Mouse (Mus musculus) CD4-positive, CD25-positive, alpha-beta regulatory T cell, adult 2 months (primary cell): ENCODE data around the gene Tmem121.
A peak's percentile ranks its signal among the peaks of the same experiment; 100 is the strongest.
"Not testable (repeated sequence)": the region's sequence is repeated elsewhere in the genome, so short reads cannot be mapped to it uniquely, and the experiment has no call there.

Experiments
- DNase-seq: peaks from one replicate; pipeline ENCODE4 v3.0.0-alpha.2; 2012; ENCODE audit warnings: low read depth, low spot score

The Tmem121 gene

GRCm38 (mm10) chr12:113187011-113187375 is 1.3 kb downstream of the Tmem121 start:
- DNase-seq: no peak

GRCm38 (mm10) chr12:113187584-113188295 is 2.0 kb downstream of the Tmem121 start:
- peak; percentile 87 for DNase-seq

DNA sequence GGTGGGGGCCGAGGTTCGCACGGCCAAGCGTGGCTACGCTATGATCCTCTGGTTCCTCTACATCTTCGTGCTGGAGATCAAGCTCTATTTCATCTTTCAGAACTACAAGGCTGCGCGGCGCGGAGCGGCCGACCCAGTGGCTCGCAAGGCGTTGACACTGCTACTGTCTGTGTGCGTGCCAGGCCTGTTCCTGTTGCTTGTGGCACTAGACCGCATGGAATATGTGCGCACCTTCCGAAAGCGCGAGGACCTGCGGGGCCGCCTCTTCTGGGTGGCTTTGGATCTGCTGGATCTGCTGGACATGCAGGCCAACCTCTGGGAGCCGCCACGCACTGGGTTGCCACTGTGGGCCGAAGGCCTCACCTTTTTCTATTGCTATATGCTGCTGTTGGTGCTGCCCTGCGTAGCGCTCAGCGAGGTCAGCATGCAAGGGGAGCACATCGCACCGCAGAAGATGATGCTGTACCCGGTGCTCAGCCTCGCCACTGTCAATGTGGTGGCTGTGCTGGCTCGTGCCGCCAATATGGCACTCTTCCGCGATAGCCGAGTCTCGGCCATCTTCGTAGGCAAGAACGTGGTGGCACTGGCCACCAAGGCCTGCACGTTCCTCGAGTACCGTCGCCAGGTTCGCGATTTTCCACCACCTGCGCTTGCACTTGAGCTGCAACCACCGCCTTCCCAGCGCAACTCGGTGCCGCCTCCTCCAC is 2.8 kb downstream of the Tmem121 start:
- no peak for DNase-seq

DNA sequence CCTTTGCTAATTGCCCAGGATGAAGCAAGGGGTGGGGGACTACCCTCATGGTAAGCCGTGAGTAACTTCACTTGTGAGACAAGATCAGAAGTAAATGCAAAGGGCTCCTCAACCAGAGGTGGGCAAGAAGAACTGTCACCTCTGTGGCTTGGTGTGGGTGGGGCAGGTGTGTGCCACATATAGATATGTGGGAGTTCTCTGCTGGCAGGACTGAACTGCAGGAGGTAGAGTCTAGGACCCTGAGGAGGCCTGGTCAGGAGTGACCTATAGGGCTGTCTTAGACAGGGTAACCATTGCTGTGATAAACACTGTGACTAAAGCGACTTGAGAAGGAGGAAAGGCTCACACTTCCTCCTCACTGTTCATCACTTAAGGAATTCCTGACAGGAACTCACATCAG is 7.7 kb downstream of the Tmem121 start:
- no peak for DNase-seq

- DNase-seq: not testable (repeated sequence)
These were observed 13.4 kb downstream of the Tmem121 start for GRCm38 (mm10) chr12:113199132-113199531.

DNA sequence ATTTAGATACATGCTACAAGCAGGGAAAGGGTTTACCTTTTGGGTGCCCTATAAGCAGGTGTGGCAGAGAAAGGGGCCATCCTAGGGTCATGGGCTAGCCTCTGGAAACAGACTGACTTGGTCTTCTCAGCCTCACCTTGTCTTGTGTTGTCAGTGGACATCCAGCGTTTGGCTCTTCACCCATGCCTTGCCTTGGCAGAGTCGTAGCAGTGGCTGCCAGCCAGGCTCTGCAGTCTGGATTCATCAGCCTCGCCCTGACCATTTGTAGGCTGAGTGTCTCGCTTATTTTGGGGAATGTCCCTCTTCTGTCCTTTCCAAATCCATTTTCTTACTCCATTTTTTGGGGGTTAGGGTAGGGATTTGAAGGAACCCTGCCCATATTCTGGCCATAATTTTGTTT is 15.6 kb downstream of the Tmem121 start:
- no peak for DNase-seq

DNA sequence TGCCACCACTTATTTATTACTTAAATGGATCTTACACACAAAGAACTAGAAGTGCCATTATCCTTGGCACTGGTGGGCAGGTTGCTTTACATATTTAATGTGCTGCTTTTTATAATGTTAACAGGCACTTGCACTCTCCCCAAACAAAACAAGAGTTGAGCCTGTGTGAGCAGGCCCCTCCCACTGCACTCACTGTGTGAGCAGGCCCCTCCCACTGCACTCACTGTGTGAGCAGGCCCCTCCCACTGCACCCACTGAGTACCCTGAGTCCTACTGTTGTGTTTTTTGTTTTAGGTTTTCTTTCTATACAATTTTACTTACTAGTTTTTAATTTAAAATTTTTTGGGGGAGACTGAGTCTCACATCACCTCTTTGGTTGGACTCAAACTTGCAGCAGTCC is 16.3 kb downstream of the Tmem121 start:
- DNase-seq: no peak

DNA sequence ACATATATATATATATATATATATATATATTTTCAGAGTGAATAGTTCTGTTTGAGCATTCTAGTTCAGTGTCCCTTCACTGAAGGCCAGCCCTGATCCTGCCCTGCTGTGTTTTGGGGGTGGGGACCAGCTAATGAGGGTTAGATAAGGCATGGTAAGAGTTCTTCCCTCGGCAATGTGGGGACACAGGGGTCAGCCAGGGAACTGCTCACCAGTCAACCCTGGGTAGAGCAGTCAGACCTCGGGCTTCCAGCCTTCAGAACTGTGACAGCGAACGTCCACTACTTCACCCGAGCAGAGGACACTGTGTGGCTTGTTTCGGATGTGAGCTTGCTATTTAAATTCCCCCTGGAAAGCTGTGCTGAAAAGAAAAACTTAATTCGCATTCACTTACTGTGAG is 17.8 kb downstream of the Tmem121 start:
- no peak for DNase-seq

DNA sequence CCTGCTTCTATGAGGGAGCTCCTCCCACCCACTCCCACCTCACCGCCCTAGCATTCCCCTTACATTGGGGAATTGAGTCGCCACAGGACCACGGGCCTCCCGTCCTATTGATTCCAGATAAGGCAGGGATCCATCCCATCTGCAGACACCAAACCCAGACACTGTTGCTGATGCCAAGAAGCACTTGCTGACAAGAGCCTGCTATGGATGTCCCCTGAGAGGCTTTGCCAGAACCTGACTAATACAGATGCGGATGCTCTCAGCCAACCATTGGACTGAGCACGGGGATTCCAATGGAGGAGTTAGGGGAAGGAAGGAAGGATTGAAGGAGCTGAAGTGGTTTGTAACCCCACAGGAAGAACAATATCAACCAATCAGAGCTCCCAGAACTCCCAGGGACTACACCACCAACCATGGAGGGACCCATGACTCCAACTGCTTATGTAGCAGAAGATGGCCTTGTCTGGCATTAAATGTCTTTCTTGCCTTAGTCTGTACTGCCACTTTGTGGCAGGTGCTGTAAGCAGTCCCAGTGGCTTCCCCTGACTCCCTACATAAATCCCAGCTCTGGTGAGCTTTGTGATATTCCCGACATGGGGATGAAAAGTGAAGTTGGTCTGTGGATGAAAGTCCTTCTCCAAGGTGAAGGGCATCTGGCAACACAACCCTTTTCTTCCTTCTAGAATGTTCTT is 19.7 kb downstream of the Tmem121 start:
- DNase-seq: no peak

- DNase-seq: no peak
These were observed 22.0 kb downstream of the Tmem121 start for GRCm38 (mm10) chr12:113207737-113208136.

DNA sequence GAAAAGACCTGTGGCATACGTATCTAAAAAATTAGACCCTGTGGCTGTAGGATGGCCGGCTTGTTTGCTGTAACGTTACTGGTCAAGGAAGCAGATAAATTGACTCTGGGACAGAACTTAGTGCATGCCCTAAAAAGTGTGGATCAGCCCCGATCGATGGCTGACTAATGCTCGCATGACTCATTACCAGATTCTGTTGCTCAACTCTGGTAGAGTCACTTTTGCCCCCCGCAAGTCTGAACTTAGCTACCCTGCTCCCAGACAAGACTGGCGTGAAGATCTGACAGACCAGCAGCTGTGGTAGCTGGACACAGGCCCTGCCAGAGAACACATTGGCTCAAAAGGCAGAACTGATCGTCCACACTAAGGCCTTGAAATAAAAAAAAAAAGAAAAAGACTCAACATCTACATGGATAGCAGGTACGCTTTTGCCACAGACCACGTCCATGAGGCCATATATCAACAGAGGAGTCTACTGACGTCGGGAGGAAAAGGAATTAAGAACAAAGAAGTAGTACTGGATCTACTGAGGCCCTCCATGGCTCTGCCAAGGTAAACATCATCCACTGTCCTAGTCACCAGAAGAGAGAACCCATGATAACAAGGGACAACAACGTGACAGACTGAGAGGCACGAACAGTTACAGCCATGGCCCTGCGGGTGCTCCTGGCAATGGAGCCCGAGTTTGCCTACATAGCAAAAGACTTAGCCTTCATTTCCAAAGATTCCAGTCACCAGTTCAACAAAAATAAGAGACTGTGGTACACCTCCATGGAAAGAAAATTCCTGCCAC is 25.1 kb downstream of the Tmem121 start:
- DNase-seq: no peak

DNA sequence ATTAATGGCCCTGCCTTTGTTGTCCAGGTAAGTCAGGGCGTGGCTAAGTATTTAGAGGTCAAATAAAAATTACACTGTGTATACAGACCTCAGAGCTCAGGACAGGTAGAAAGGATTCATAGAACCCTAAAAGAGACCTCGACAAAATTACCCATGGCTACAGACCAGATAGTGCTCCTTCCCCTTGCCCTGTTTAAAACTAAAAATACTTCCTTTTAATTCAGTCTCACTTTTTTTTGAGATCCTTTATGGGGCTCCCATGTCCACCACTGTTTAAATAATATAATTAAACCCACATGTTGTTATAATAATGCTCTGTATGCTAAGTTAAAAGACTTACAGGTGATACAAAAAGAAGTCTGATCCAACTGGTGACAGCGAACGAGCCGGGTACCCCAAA is 26.0 kb downstream of the Tmem121 start:
- no peak for DNase-seq

DNA sequence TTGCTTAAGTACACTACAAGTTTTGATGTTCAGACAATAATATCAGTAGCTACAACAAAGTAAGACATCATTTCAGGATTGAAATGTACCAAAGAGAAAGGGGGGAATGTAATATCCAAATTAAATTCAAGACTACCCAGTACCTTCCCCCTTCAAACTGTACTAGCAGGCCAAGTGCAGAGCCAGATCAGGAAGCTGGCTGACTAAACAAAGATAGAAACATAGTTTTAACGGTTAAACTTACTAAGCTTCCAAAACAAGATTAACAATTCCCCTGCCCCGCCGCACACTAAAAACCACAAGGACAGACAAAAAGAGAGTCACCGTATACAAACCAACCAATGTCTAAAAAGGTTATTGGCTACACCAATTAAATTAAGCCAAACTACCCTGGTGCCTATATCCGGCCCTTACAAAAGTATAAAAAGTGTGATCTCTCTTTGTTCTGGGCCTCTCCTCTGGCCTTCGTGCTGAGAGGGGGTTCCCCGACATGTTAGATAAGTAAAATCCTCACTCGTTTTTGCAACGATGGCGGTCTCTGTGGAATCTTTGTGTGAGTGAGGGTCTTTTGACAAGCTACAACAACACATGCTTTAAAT is 26.7 kb downstream of the Tmem121 start:
- peak; percentile 44 for DNase-seq

GRCm38 (mm10) chr12:113213226-113213625 is 27.5 kb downstream of the Tmem121 start:
- DNase-seq: no peak

DNA sequence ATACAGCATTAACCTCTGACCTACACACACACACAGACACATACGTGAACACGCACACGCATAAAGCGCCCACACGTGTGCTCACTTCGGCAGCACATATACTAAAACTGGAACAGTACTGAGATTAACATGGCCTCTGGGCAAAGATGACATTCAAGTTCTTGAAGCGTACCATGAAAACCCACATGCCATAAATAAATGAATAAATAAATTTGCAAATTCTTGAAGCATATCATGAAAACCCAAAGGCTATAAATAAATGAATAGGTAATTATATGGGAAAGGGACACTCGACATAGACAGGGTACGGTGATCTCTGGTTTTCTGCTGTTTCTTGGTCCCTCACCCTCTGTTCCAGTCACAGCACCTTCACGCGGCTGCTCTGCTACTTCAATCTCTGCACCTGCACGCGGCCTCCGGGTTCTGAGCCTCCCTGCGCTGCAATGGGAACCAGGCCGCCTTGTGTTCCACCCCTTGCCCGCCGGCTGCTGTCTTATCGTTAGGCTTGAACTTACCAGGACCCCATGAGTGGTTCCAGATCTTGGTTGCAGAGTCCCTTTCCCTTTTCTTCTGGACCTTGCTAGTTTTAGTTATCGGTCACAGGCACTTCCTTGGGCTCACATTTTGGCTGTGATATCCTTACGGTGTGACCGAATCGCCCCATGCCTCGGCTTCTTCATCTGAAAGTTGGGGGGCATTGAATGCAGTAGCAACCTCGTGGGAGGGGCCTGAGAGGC is 28.5 kb downstream of the Tmem121 start:
- DNase-seq: no peak

GRCm38 (mm10) chr12:113214972-113215666 is 29.4 kb downstream of the Tmem121 start:
- no peak for DNase-seq

DNA sequence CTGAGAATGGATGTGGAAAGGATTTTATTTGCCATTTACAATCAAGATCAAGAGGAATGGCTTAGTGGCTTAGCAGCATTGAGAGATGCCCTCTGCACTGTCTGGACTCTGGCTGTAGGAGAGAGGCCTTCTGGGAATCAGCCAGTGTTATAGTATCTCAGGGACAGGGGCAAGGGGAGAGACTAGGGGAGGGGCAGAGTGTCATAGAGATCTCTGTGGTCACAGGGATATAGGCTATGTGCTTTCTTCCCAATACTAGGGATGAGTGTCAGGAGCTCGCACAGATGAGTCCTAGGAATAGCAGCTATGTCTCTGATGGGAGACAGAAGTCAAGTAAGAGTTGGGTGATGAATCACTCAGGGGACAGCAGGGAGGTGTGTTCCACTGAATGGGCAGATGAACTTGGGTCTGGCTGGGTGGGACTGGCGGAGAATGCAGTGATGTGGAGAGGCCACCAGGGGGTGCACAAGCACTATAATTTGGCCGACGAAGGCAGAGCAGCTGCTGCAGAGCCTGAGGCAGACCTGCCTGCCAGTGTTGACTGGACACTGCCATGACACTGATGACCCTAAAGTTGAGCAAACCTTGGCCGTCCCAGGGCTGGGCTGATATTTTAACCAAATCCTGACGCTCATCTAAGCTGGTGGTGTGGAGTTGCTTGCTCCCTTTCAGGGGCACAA is 30.1 kb downstream of the Tmem121 start:
- peak; percentile 80 for DNase-seq

GRCm38 (mm10) chr12:113217306-113218242 is 31.8 kb downstream of the Tmem121 start:
- DNase-seq: peak; percentile 95

GRCm38 (mm10) chr12:113219867-113220266 is 34.1 kb downstream of the Tmem121 start:
- peak; percentile 88 for DNase-seq
